Mouse (Mus musculus): ENCODE measurements around the gene Usp36.

GRCm38 (mm10) chr11:118285791-118286190 is 4.3 kb downstream of the Usp36 start:
- TF ChIP-seq CTCF (IDR thresholded peaks at IDR 0.05; ENCODE audit: extremely low read depth, insufficient read depth, low read length) (no peak), POLR2A (IDR thresholded peaks at IDR 0.05; ENCODE audit: extremely low read depth, insufficient read depth, low read length) (no peak)

Measured in cortical plate, adult 2 months (tissue).